Mouse (Mus musculus): ENCODE measurements around the gene Dnah8. TPM values are rescaled to one million over a fixed set of nuclear protein-coding genes. Genes with fewer than 3 reads are reported as not detected.
"Not testable (repeated sequence)": the region's sequence is repeated elsewhere in the genome, so short reads cannot be mapped to it uniquely, and the experiment has no call there.

The Dnah8 gene
- polyA plus RNA-seq (2015; fragmentation: Nextera tagmentation; extraction: Ambion mirVana): 1.3 and 1.4 TPM in 2 replicates

- H3K4me2 ChIP-seq; H3K9ac ChIP-seq; H3K4me3 ChIP-seq; H3K9me3 ChIP-seq; H3K4me1 ChIP-seq; ATAC-seq (ENCODE audit: insufficient number of reproducible peaks, low FRiP score, low TSS enrichment, low read depth); H3K27ac ChIP-seq; H3K36me3 ChIP-seq; H3K27me3 ChIP-seq: not testable (repeated sequence)
- no CpG with 5 or more reads among the region's 20 CpGs for whole genome bisulfite sequencing
Observed at GRCm38 (mm10) chr17:30624132-30624531, at the start of gene Dnah8. TSS of gene Dnah8 (plus strand) at chr17:30624354.

DNA sequence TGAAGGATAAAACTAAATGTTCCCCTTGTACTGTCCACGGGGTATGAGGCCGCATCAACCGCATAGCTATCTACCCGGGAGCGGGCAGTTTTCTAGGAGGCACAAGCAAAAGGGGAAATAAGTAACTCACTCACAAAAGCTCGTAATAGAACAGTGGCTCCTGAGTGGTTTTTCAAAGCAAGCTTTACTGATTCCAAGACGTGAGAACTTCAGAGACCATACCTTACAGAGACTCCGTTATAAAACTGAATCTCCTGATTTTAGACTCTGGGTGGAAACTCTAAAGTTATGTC is 49.4 kb upstream of the Dnah8 start:
- Histone ChIP-seq H3K4me1 (peaks cover 21% of the 10 kb centered on the region), H3K4me3 (peak overlapping the region; percentile 80; the same call in 1 of the 2 replicates), H3K27ac (no peak overlapping the region), H3K4me2 (no peak overlapping the region), H3K27me3 (no peaks in the 10 kb centered on the region), H3K9ac (no peak overlapping the region), H3K36me3 (no peaks in the 10 kb centered on the region), H3K9me3 (no peaks in the 10 kb centered on the region)
- no peak for ATAC-seq (ENCODE audit: insufficient number of reproducible peaks, low FRiP score, low TSS enrichment, low read depth)
- 58% methylated on average over 8 of the region's 8 CpGs for WGBS

- Histone ChIP-seq H3K27ac (peak overlapping the region; percentile 92), H3K36me3 (no peaks in the 10 kb centered on the region), H3K27me3 (no peaks in the 10 kb centered on the region), H3K9me3 (no peaks in the 10 kb centered on the region), H3K4me2 (peak overlapping the region; percentile 66), H3K9ac (peak overlapping the region; percentile 55), H3K4me3 (peak overlapping the region; percentile 80), H3K4me1 (peaks cover 21% of the 10 kb centered on the region)
- WGBS: 7% methylated on average over 35 of the region's 35 CpGs
- ATAC-seq (ENCODE audit: insufficient number of reproducible peaks, low FRiP score, low TSS enrichment, low read depth): no peak; the same call in 1 of the 2 replicates
Observed at GRCm38 (mm10) chr17:30575121-30575904, 48.8 kb upstream of the Dnah8 start.

GRCm38 (mm10) chr17:30575941-30576773 is 48.0 kb upstream of the Dnah8 start, which contains the start of gene Btbd9:
TSS of gene Btbd9 (minus strand) at chr17:30576488.
- H3K4me1 ChIP-seq: peaks cover 21% of the 10 kb centered on the region
- no peaks in the 10 kb centered on the region for H3K9me3 ChIP-seq
- under 1% methylated on average over 76 of the region's 94 CpGs for WGBS
- H3K9ac ChIP-seq: peak within 1 kb of the TSS; percentile 55
- ATAC-seq (ENCODE audit: insufficient number of reproducible peaks, low FRiP score, low TSS enrichment, low read depth): peak; percentile 86
- peak within 1 kb of the TSS; percentile 66 for H3K4me2 ChIP-seq
- H3K36me3 ChIP-seq: no peaks in the 10 kb centered on the region
- peak within 1 kb of the TSS; percentile 80 for H3K4me3 ChIP-seq
- peak within 1 kb of the TSS; percentile 92 for H3K27ac ChIP-seq
- no peaks in the 10 kb centered on the region for H3K27me3 ChIP-seq

DNA sequence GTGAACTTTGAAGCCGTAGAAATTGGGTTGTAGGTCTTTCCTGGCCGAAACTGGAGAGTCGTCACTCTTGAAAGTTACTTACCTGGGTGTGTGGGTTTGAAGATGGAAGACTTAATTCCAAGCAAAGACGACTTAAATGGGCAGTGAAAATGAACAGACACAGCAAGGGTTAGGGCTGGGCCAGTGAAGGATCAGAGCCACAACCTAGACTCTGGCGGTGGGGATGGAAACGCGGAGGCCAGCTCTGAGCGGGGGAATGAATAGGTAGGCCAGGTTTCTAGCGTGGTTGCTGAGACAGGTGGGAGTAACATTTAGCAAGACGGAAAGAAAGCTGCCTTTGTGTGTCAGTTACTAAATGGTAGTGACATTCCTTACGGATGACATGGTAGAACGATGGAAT is 47.2 kb upstream of the Dnah8 start:
- WGBS: 52% methylated on average over 12 of the region's 12 CpGs

DNA sequence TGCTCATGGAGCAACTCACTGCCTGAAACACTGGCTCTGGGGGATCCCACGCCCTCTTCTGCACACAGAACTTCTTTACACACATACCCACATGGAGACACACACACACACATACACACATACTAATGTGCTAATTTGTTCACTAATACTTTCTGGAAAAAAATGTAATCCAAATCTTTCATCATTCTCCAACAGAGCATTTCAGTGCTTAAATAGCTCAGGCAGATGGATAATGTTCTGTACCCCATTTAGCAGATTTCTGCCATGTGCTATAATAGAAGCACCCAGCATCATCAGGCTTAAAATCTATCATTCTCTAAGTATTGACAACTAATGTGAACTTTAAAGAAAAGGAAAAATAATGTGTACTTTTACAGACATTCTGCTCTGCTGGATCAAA is 43.4 kb upstream of the Dnah8 start:
- WGBS: 73% methylated on average over 1 of the region's 1 CpGs
- H3K36me3 ChIP-seq: no peaks in the 10 kb centered on the region
- H3K4me2 ChIP-seq: no peak overlapping the region
- H3K4me1 ChIP-seq: peaks cover 6% of the 10 kb centered on the region
- H3K4me3 ChIP-seq: no peak overlapping the region
- H3K27me3 ChIP-seq: no peaks in the 10 kb centered on the region
- no peak overlapping the region for H3K27ac ChIP-seq
- no peak for ATAC-seq (ENCODE audit: insufficient number of reproducible peaks, low FRiP score, low TSS enrichment, low read depth)
- H3K9me3 ChIP-seq: no peaks in the 10 kb centered on the region
- H3K9ac ChIP-seq: no peak overlapping the region

More for the DNA sequence above, 47.2 kb upstream of the Dnah8 start:
- peak overlapping the region; percentile 55 for H3K9ac ChIP-seq
- peak overlapping the region; percentile 66 for H3K4me2 ChIP-seq
- H3K9me3 ChIP-seq: no peaks in the 10 kb centered on the region
- no peaks in the 10 kb centered on the region for H3K36me3 ChIP-seq
- no peak for ATAC-seq (ENCODE audit: insufficient number of reproducible peaks, low FRiP score, low TSS enrichment, low read depth)
- H3K27ac ChIP-seq: peak overlapping the region; percentile 92; the same call in 1 of the 2 replicates
- H3K4me3 ChIP-seq: peak overlapping the region; percentile 80
- H3K27me3 ChIP-seq: no peaks in the 10 kb centered on the region
- H3K4me1 ChIP-seq: peaks cover 21% of the 10 kb centered on the region

- Histone ChIP-seq H3K9me3 (no peaks in the 10 kb centered on the region), H3K27me3 (no peaks in the 10 kb centered on the region), H3K36me3 (no peaks in the 10 kb centered on the region), H3K4me1 (peaks cover 6% of the 10 kb centered on the region), H3K4me2 (no peak overlapping the region), H3K27ac (no peak overlapping the region), H3K4me3 (no peak overlapping the region), H3K9ac (no peak overlapping the region)
- 80% methylated on average over 6 of the region's 6 CpGs for WGBS
- no peak for ATAC-seq (ENCODE audit: insufficient number of reproducible peaks, low FRiP score, low TSS enrichment, low read depth)
Observed at GRCm38 (mm10) chr17:30581201-30581600, 43.0 kb upstream of the Dnah8 start.

- no peaks in the 10 kb centered on the region for H3K4me1 ChIP-seq
- ATAC-seq (ENCODE audit: insufficient number of reproducible peaks, low FRiP score, low TSS enrichment, low read depth): no peak
- no peak overlapping the region for H3K4me2 ChIP-seq
- H3K36me3 ChIP-seq: no peaks in the 10 kb centered on the region
- H3K9me3 ChIP-seq: no peaks in the 10 kb centered on the region
- 88% methylated on average over 3 of the region's 3 CpGs for WGBS
- no peak overlapping the region for H3K4me3 ChIP-seq
- no peak overlapping the region for H3K27ac ChIP-seq
- no peaks in the 10 kb centered on the region for H3K27me3 ChIP-seq
- no peak overlapping the region for H3K9ac ChIP-seq
Observed at GRCm38 (mm10) chr17:30582313-30582712, 41.8 kb upstream of the Dnah8 start.

DNA sequence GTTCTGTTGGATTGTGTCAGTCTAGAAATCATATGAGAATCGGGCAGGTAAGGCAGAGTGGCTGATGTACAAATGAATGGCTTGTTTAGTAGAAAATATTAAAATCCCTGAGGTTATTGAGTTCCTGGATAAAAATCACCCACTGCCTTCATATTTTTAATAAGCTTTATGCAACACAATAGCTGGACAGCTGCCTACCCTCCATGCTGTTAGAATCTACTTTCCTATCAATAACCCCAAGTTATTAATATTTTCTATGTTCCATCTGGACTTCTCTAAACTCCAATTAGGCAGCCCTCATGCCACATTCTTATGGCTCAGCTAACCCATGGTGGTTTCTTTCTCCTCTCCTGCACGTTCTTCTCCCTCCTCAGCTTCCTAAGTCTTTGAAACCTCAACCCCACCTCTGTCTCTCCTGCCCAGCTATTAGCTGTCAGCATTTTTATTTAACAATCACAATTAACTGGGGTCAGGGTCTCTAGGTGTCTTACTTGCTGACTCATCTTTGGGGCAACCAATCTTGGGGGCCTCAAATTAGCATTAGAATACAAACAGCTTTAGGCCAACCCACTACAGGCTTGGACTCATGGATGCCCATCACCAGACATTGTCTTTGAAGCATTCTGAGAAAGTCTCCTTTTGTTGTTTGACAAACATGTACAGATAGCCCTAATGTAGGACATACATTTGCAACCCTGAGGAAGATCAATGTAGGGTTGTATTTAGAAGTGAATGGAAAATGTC is 40.7 kb upstream of the Dnah8 start:
- Histone ChIP-seq H3K4me2 (no peak overlapping the region), H3K36me3 (no peaks in the 10 kb centered on the region), H3K27me3 (no peaks in the 10 kb centered on the region), H3K27ac (no peak overlapping the region), H3K4me1 (no peaks in the 10 kb centered on the region), H3K4me3 (no peak overlapping the region), H3K9me3 (no peaks in the 10 kb centered on the region), H3K9ac (no peak overlapping the region)
- no peak for ATAC-seq (ENCODE audit: insufficient number of reproducible peaks, low FRiP score, low TSS enrichment, low read depth)
- 64% methylated on average over 2 of the region's 2 CpGs for WGBS

DNA sequence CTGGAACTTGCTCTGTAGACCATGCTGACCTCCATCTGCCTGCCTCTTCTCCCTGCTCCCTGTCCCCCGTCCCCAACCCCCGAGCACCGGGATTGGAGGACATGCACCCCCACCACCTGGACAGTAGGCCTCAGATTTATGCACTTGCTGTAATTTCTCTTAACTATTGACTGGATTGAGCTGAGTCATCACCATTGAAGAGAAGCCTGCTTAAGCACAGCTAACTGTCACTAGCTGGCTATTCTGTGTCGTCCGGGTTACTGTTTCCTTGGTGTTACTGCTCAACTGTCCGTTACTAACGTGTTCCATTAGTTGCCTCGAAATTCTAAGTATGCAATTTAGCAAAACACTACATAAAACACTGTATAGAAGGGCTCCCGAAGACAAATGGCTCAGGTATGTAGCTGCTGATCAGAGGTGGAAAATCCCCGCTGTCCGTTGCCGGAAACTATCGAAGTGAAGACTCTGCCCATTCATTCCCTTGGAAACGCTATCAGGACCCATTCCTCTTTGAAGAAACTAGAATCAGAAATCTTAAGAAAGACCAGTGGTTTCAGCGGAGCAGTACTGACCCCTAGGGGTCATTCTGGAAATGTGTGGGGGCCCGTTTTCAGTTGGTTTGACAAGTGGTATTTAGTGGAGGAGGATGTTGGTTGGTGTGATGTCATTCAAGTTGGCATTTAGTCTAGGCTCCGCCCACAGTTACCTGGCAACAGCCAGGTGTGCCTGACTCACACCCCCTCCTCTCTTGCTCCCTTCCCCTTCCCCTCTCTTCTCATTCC is 33.5 kb upstream of the Dnah8 start:
- Histone ChIP-seq H3K4me3 (no peak overlapping the region), H3K4me2 (no peak overlapping the region), H3K9me3 (no peaks in the 10 kb centered on the region), H3K4me1 (0 out of 2 replicates have a peak, but pooled peaks cover 3% of the 10 kb centered on the region), H3K9ac (no peak overlapping the region), H3K36me3 (peaks cover 32% of the 10 kb centered on the region), H3K27me3 (no peaks in the 10 kb centered on the region), H3K27ac (no peak overlapping the region)
- ATAC-seq (ENCODE audit: insufficient number of reproducible peaks, low FRiP score, low TSS enrichment, low read depth): no peak
- 63% methylated on average over 17 of the region's 17 CpGs for WGBS

- Histone ChIP-seq H3K4me3 (no peak overlapping the region), H3K4me2 (no peak overlapping the region), H3K27ac (no peak overlapping the region), H3K27me3 (no peaks in the 10 kb centered on the region), H3K36me3 (peaks cover 64% of the 10 kb centered on the region), H3K9me3 (no peaks in the 10 kb centered on the region), H3K9ac (no peak overlapping the region), H3K4me1 (0 out of 2 replicates have a peak, but pooled peaks cover 3% of the 10 kb centered on the region)
- no peak for ATAC-seq (ENCODE audit: insufficient number of reproducible peaks, low FRiP score, low TSS enrichment, low read depth)
- WGBS: 58% methylated on average over 5 of the region's 5 CpGs
Observed at GRCm38 (mm10) chr17:30594407-30594806, 29.7 kb upstream of the Dnah8 start.

Measured in limb, embryonic 15.5 days (tissue).